Mouse (Mus musculus): ENCODE measurements around the gene Pgs1. TPM values are rescaled to one million over a fixed set of nuclear protein-coding genes. Genes with fewer than 3 reads are reported as not detected.
A peak's percentile ranks its signal among the peaks of the same experiment; 100 is the strongest.

Gene Pgs1
- polyA plus RNA-seq, 1 experiment from 2014 or later = 51.9 TPM

DNA sequence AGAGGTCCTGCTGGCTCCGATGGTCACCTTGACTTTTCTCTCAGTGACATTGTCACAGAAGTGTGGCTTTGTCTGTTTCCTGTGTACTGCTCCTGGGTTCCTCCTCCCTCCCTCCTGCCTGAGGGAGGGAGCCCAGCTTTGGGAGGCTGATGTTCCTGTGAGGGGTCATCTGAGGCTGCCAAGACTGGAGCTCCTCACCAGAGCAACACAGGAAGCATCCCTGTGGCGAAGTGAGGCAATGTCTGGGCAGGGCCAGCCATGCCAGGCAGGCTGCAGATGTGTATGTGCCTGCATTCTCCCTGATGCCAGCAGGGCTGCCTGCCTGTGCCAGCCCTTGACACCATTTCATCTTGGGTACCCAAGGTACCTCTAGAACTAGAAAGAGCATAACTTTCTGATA, 32.0 kb upstream of the Pgs1 start:
- H3K36me3 ChIP-seq = no peaks in the 10 kb centered on the region
- H3K27ac ChIP-seq = peak overlapping the region; percentile 56; the same call in 1 of the 2 replicates
- WGBS = 63% methylated on average over 2 of the region's 2 CpGs
- no peak for DNase-seq (ENCODE audit: low spot score)
- peaks cover 50% of the 10 kb centered on the region for H3K27me3 ChIP-seq (ENCODE audit: insufficient read depth, poor library complexity, severe bottlenecking)
- no peak overlapping the region for H3K4me3 ChIP-seq
- peaks cover 63% of the 10 kb centered on the region for H3K4me1 ChIP-seq (replicated peaks)
- H3K9me3 ChIP-seq = no peaks in the 10 kb centered on the region

- 86% methylated on average over 9 of the region's 9 CpGs for WGBS
- peaks cover 50% of the 10 kb centered on the region for H3K27me3 ChIP-seq (ENCODE audit: insufficient read depth, poor library complexity, severe bottlenecking)
- 0 out of 2 replicates have a peak overlapping the region, but pooled peaks have one; percentile 56 for H3K27ac ChIP-seq
- no peak for DNase-seq (ENCODE audit: low spot score)
- H3K4me3 ChIP-seq = no peak overlapping the region
- H3K9me3 ChIP-seq = no peaks in the 10 kb centered on the region
- no peaks in the 10 kb centered on the region for H3K36me3 ChIP-seq
- peaks cover 60% of the 10 kb centered on the region for H3K4me1 ChIP-seq (replicated peaks)
Observed at GRCm38 (mm10) chr11:117954819-117955218, 31.3 kb upstream of the Pgs1 start.

GRCm38 (mm10) chr11:117955621-117956020, 30.5 kb upstream of the Pgs1 start:
- Histone ChIP-seq H3K4me1 (replicated peaks) (peaks cover 60% of the 10 kb centered on the region), H3K9me3 (no peaks in the 10 kb centered on the region), H3K36me3 (no peaks in the 10 kb centered on the region), H3K27me3 (ENCODE audit: insufficient read depth, poor library complexity, severe bottlenecking) (peaks cover 44% of the 10 kb centered on the region), H3K27ac (peak overlapping the region; percentile 36), H3K4me3 (no peak overlapping the region)
- DNase-seq (ENCODE audit: low spot score) = no peak
- 55% methylated on average over 13 of the region's 13 CpGs for WGBS

GRCm38 (mm10) chr11:117958197-117958596, 27.9 kb upstream of the Pgs1 start:
- no peaks in the 10 kb centered on the region for H3K36me3 ChIP-seq
- no peak overlapping the region for H3K4me3 ChIP-seq
- peaks cover 30% of the 10 kb centered on the region for H3K27me3 ChIP-seq (ENCODE audit: insufficient read depth, poor library complexity, severe bottlenecking)
- WGBS = 72% methylated on average over 7 of the region's 7 CpGs
- H3K27ac ChIP-seq = peak overlapping the region; percentile 42
- DNase-seq (ENCODE audit: low spot score) = no peak
- no peaks in the 10 kb centered on the region for H3K9me3 ChIP-seq
- peaks cover 67% of the 10 kb centered on the region for H3K4me1 ChIP-seq (replicated peaks)

GRCm38 (mm10) chr11:117959166-117959565, 26.9 kb upstream of the Pgs1 start:
- Histone ChIP-seq H3K36me3 (no peaks in the 10 kb centered on the region), H3K4me1 (replicated peaks) (peaks cover 72% of the 10 kb centered on the region)

GRCm38 (mm10) chr11:117959741-117960381, 26.2 kb upstream of the Pgs1 start:
- Histone ChIP-seq H3K27me3 (ENCODE audit: insufficient read depth, poor library complexity, severe bottlenecking) (peaks cover 38% of the 10 kb centered on the region), H3K36me3 (no peaks in the 10 kb centered on the region), H3K27ac (no peak overlapping the region), H3K4me3 (no peak overlapping the region), H3K9me3 (no peaks in the 10 kb centered on the region), H3K4me1 (replicated peaks) (peaks cover 72% of the 10 kb centered on the region)
- no peak for DNase-seq (ENCODE audit: low spot score)
- WGBS = 52% methylated on average over 17 of the region's 17 CpGs

More at GRCm38 (mm10) chr11:117959166-117959565, 26.9 kb upstream of the Pgs1 start:
- H3K4me3 ChIP-seq = no peak overlapping the region
- DNase-seq (ENCODE audit: low spot score) = no peak
- no peaks in the 10 kb centered on the region for H3K9me3 ChIP-seq
- 90% methylated on average over 4 of the region's 4 CpGs for WGBS
- peaks cover 31% of the 10 kb centered on the region for H3K27me3 ChIP-seq (ENCODE audit: insufficient read depth, poor library complexity, severe bottlenecking)
- no peak overlapping the region for H3K27ac ChIP-seq

GRCm38 (mm10) chr11:117960601-117961000, 25.5 kb upstream of the Pgs1 start:
- peaks cover 72% of the 10 kb centered on the region for H3K4me1 ChIP-seq (replicated peaks)

DNA sequence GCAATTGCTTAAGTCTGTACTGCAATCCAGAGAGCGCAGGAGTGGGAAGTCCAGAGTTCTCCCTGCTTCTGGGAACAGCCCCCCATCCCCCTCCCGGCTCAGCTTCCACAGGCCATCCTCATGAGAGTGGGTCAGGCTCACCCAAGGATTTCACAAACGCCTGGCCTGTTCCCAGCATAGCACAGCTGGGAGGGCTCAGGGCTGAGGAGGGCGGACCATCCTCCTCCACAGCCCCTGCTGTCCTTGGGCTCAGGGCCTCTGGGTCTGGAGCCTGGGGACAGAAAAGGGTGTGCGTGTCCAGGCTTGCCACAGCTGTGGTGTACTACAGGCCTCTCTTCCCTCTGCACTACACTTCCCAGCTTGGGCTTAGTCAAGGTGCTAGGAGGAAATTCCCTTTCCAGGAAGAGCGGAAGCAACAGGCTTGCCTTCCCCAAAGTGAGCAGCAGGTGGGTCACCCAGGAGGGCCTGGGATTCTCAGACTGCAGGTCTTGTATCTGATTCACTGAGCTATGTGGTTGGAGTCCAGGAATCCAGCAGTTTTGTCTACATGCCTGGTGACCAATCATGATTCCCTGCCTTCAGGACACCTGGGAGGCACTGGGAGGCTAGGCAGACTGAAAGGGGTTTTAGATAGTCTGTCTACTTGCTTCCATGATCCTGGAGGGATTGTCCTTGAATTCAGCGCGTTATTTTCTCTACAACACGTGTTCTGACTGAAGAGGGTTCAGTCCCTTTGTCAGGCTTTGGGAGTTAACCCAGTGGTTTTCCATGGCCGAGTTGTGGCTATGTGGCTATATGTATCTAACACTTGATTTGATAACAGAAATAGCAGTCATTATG, 23.6 kb upstream of the Pgs1 start:
- H3K36me3 ChIP-seq = peaks cover 14% of the 10 kb centered on the region
- DNase-seq (ENCODE audit: low spot score) = peak; percentile 28
- peak overlapping the region; percentile 86 for H3K27ac ChIP-seq
- H3K27me3 ChIP-seq (ENCODE audit: insufficient read depth, poor library complexity, severe bottlenecking) = peaks cover 64% of the 10 kb centered on the region
- peak overlapping the region; percentile 49; the same call in 1 of the 2 replicates for H3K4me3 ChIP-seq
- no peaks in the 10 kb centered on the region for H3K9me3 ChIP-seq
- WGBS = 29% methylated on average over 10 of the region's 10 CpGs
- peaks cover 77% of the 10 kb centered on the region for H3K4me1 ChIP-seq (replicated peaks)

More at GRCm38 (mm10) chr11:117960601-117961000, 25.5 kb upstream of the Pgs1 start:
- no peak overlapping the region for H3K4me3 ChIP-seq
- peaks cover 45% of the 10 kb centered on the region for H3K27me3 ChIP-seq (ENCODE audit: insufficient read depth, poor library complexity, severe bottlenecking)
- H3K27ac ChIP-seq = no peak overlapping the region
- H3K36me3 ChIP-seq = no peaks in the 10 kb centered on the region
- no peak for DNase-seq (ENCODE audit: low spot score)
- H3K9me3 ChIP-seq = no peaks in the 10 kb centered on the region

DNA sequence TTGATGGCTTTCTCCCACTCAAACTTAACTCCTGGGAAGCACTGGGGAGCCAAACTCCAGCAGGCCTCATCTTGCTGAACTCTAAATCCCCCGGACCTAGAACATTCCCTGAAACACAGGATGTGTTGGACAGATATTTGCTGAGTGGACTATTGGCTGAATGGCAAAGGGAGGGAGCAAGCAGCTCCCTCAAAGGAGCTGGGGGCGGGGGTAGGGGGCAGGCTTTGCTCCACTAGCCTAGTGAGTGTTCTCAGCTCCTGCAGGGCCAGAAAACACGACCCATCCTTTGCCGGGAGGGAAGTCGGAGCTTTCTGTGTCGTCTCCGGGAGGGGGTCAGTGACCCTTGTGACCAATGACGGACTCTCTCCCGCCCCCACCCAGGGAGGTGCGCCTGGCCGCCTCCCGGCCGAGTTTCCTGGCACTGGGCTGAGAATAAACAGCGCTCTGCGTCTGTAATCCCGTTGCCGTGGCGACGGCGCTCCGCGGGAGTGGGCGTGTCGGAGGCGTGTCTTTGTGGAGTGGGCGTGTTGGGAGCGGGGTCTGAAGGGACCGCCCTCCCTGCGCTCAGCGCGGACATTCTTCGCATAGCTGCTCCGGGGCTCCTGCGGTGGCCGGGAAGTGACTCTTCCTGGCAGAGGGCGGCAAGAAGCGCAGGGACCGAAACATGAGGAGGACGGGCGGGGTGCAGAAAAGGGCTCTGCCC, 22.9 kb upstream of the Pgs1 start:
- Histone ChIP-seq H3K36me3 (peaks cover 18% of the 10 kb centered on the region), H3K4me1 (replicated peaks) (peaks cover 80% of the 10 kb centered on the region), H3K4me3 (peak overlapping the region; percentile 49), H3K9me3 (no peaks in the 10 kb centered on the region), H3K27ac (peak overlapping the region; percentile 86), H3K27me3 (ENCODE audit: insufficient read depth, poor library complexity, severe bottlenecking) (peaks cover 64% of the 10 kb centered on the region)
- DNase-seq (ENCODE audit: low spot score) = peak; percentile 100
- WGBS = under 1% methylated on average over 40 of the region's 40 CpGs

DNA sequence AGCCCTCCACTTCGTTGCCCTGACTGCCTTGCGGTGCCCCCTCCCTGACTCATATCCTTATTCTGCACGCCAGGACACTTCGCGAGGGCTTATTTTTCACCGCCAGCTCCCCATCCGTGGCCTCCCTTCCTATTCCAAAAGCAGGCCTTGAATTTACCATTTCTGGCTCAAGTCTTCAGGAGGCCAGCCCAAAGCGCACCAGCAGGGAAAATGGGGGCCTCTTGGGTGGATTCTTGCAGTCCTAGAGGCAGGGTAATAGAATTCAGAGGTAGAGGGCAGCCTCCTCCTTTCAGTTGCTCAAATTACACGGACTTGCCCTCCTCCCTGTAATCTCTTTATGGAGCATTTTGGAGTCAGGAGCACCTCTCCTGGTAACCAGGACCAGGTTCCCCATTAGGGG, 22.2 kb upstream of the Pgs1 start:
- Histone ChIP-seq H3K27ac (peak overlapping the region; percentile 86), H3K27me3 (ENCODE audit: insufficient read depth, poor library complexity, severe bottlenecking) (peaks cover 62% of the 10 kb centered on the region), H3K9me3 (no peaks in the 10 kb centered on the region), H3K4me3 (peak overlapping the region; percentile 49), H3K4me1 (replicated peaks) (peaks cover 84% of the 10 kb centered on the region), H3K36me3 (peaks cover 18% of the 10 kb centered on the region)
- no peak for DNase-seq (ENCODE audit: low spot score)
- WGBS = under 1% methylated on average over 9 of the region's 9 CpGs

DNA sequence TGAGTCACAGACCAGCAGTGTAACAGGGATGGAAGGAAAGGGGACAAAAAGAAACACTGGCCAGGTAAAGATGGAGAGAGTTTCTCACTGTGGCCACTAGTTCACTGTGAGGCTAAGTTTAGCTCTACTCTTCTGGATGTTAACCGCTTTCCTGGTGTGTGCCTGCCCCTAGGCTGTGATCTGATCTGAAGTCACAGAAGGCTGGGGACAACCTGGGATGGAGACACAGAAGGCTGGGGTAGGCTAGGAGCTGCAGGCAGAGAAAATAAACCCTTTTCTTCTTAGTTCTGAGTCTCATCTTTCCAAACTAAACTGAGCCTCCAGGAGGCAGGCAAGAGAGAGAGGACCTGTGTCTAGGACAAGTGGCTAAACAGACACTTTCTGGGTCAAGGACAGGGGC, 21.8 kb upstream of the Pgs1 start:
- H3K4me1 ChIP-seq (replicated peaks) = peaks cover 88% of the 10 kb centered on the region
- peaks cover 57% of the 10 kb centered on the region for H3K27me3 ChIP-seq (ENCODE audit: insufficient read depth, poor library complexity, severe bottlenecking)
- peak overlapping the region; percentile 86 for H3K27ac ChIP-seq
- WGBS = 6% methylated on average over 1 of the region's 1 CpGs
- H3K4me3 ChIP-seq = peak overlapping the region; percentile 65
- no peaks in the 10 kb centered on the region for H3K9me3 ChIP-seq
- DNase-seq (ENCODE audit: low spot score) = no peak
- peaks cover 18% of the 10 kb centered on the region for H3K36me3 ChIP-seq

- no peak for DNase-seq (ENCODE audit: low spot score)
- Histone ChIP-seq H3K27ac (peak overlapping the region; percentile 86; the same call in 1 of the 2 replicates), H3K9me3 (no peaks in the 10 kb centered on the region), H3K4me1 (replicated peaks) (peaks cover 89% of the 10 kb centered on the region), H3K27me3 (ENCODE audit: insufficient read depth, poor library complexity, severe bottlenecking) (peaks cover 53% of the 10 kb centered on the region), H3K36me3 (peaks cover 18% of the 10 kb centered on the region), H3K4me3 (peak overlapping the region; percentile 65)
- 24% methylated on average over 7 of the region's 7 CpGs for WGBS
Observed at GRCm38 (mm10) chr11:117965052-117965451, 21.0 kb upstream of the Pgs1 start.

All from hindbrain, embryonic 10.5 days (tissue).